Comparison of ENCODE assay signal across 14 mouse cellular contexts in the genomic region with DNA sequence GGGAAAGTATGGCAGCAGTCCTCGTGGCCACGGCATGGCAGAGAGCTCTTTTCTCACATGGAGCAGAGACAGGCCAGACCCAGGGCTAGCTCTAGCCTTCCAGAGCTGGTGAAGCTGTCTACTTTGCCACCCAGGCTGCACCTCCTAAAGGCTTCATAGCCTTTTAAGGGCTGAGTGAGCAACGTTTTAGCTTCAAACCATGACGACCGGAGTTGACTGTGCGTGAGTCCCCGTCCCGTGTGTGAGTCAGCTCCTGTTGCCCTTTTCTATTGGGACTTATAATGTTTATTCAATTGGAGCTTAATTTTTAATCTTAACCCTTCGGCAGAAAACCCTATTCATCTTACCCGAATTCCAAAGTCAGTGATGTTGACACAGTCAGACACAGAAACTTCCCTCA. TPM values are rescaled to one million over a fixed set of nuclear protein-coding genes. Genes with fewer than 3 reads are reported as not detected.
"Had no signal": no experiment of that assay in that cellular context is flagged by ENCODE, and none has a peak within 500 bp of the region (broad histone marks: within the 10 kb centered on the region; RNA-seq: fewer than 3 reads in every experiment).

No protein-coding gene starts in this region.

- ATAC-seq: midbrain, embryonic 13.5 days had no signal

- H3K27me3 ChIP-seq: kidney, embryonic 15.5 days; limb, embryonic 13.5 days; midbrain, embryonic 13.5 days; neural tube, embryonic 12.5 days had no signal

- H3K36me3 ChIP-seq: kidney, embryonic 15.5 days; limb, embryonic 13.5 days; midbrain, embryonic 13.5 days; neural tube, embryonic 12.5 days had no signal

- H3K27ac ChIP-seq: kidney, embryonic 15.5 days; limb, embryonic 13.5 days; liver, embryonic 14.5 days; midbrain, embryonic 13.5 days; neural tube, embryonic 12.5 days had no signal

- H3K4me1 ChIP-seq: midbrain, embryonic 13.5 days; neural tube, embryonic 12.5 days had no signal

- DNase-seq: kidney, postnatal 14 days; layer of hippocampus, adult 9-11 months; lung, adult 18-20 months; retina, postnatal 1 day; right cerebral cortex, postnatal 4 days; spleen, adult 18-20 months; thymus, postnatal 4 days had no signal

- H3K4me3 ChIP-seq: kidney, embryonic 15.5 days; limb, embryonic 13.5 days; midbrain, embryonic 13.5 days; neural tube, embryonic 12.5 days had no signal

- H3K9ac ChIP-seq: kidney, embryonic 15.5 days; limb, embryonic 13.5 days; liver, embryonic 14.5 days; midbrain, embryonic 13.5 days; neural tube, embryonic 12.5 days had no signal

- H3K9me3 ChIP-seq: kidney, embryonic 15.5 days; limb, embryonic 13.5 days; midbrain, embryonic 13.5 days; neural tube, embryonic 12.5 days had no signal

- H3K4me2 ChIP-seq: kidney, embryonic 15.5 days; limb, embryonic 13.5 days; midbrain, embryonic 13.5 days; neural tube, embryonic 12.5 days had no signal

RNA-seq across cellular contexts. Expression of a gene that starts 43.2 kb away (rescaled TPM):
- total RNA-seq: megakaryocyte-erythroid progenitor cell, adult 5-6 weeks; neutrophil, adult 5-6 weeks had no signal
